Mouse (Mus musculus) mature B cell (primary cell): ENCODE data around the gene Vmn1r104.
"Not testable (repeated sequence)": the region's sequence is repeated elsewhere in the genome, so short reads cannot be mapped to it uniquely, and the experiment has no call there.

ENCODE experiments used
- in situ Hi-C: fragments of 300-500 bp; cut with MboI; formaldehyde crosslinking; loops from 2 replicates; pipeline ENCODE4 v1.14.3; 2019

The Vmn1r104 gene

DNA sequence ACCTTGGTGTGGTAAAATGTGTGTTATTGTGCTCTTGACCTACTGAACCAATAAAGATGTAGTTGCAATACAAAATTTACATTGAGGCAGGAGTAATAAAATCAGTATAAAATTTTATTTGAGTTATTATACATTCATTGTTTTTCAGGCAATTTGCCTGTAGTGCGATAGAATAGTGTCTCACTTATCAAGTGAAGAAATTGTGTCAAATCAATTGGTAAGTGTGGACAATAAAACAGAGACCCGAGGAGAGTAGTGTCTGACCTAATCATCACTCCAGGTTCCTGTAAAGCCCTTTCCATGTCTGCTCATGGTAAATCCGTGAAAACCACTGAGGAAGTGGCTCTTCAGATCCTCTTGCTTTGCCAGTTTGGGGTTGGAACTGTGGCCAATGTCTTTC, at the start of gene Vmn1r104:
TSS of gene Vmn1r104 (plus strand) at position 301 of the 400 bp plus-strand sequence.
- in situ Hi-C loops, result not testable (repeated sequence)

DNA sequence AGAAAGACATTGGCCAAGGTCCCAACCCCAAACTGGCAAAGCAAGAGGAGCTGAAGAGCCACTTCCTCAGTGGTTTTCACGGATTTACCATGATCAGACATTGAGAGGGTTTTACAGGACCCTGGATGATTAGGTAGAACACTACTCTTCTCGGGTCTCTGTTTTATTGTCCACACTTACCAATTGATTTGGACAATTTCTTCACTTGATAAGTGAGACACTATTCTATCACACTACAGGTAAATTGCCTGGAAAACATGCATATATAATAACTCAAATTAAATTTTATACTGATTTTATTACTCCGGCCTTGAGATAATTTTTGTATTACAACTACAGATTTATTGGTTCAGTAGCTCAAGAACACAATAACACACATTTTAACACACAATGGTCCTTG, 23.2 kb upstream of the Vmn1r104 start, which contains the start of gene Vmn1r103:
TSS of gene Vmn1r103 (minus strand) at position 101 of the 400 bp plus-strand sequence.
- in situ Hi-C loops, result not testable (repeated sequence)

DNA sequence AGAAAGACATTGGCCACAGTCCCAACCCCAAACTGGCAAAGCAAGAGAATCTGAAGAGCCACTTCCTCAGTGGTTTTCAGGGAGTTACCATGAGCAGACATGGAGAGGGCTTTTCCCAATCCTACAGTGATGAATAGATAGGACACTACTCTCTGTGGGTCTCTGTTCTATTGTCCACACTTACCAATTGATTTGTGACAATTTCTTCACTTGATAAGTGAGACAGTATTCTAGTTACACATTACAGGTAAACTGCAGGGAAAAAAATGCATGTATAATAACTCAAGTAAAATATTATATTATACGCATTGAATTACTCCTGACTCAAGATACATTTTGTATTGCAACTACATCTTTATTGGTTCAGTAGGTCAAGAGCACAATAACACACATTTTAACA, 12.0 kb downstream of the Vmn1r104 start, which contains the start of gene Gm5726:
TSS of gene Gm5726 (minus strand) at position 101 of the 400 bp plus-strand sequence.
- in situ Hi-C loops, result not testable (repeated sequence)

DNA sequence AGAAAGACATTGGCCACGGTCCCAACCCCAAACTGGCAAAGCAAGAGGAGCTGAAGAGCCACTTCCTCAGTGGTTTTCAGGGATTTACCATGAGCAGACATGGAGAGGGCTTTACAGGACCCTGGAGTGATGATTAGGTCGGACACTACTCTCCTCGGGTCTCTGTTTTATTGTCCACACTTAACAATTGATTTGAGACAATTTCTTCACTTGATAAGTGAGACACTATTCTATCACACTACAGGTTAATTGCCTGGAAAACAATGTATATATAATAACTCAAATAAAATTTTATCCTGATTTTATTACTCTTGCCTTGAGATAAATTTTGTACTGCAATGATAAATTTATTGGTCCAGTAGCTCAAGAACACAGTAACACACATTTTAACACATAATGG, 42.5 kb downstream of the Vmn1r104 start, which contains the start of gene Gm4141:
TSS of gene Gm4141 (minus strand) at position 101 of the 400 bp plus-strand sequence.
- in situ Hi-C loops, result not testable (repeated sequence)
